Mouse (Mus musculus): ENCODE results near the gene Diras2. TPM values are rescaled to one million over a fixed set of nuclear protein-coding genes. Genes with fewer than 3 reads are reported as not detected.
"Not testable (repeated sequence)": the region's sequence is repeated elsewhere in the genome, so short reads cannot be mapped to it uniquely, and the experiment has no call there.

Gene Diras2
- polyA plus RNA-seq, 1 experiment from 2014 or later = 7.6 TPM

DNA sequence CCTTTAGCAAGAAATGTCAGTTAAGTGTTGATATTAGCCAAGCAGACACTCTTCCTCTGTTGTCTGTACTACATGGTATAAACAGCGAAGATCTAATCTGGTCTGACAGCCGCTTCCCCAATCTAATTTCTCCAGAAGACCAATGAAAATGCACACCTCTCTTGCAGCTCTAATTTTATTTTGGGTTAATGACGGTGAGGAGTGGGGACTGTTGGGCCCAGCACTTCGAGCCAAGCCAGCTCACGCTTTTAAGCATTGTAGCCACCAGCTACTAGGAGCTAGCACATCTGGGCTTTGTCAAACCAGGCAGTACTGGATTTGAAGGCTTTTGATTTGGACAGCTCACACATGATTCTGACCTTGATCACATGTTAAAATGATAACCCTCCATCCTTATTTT is 14.1 kb downstream of the Diras2 start:
- H3K9ac ChIP-seq (ENCODE audit: low read depth, low read length) = no peak overlapping the region
- WGBS = 89% methylated on average over 5 of the region's 5 CpGs
- ATAC-seq = no peak
- H3K4me3 ChIP-seq (ENCODE audit: low read depth, low read length) = no peak overlapping the region
- H3K4me2 ChIP-seq (ENCODE audit: low read length) = no peak overlapping the region
- no peak overlapping the region for H3K27ac ChIP-seq (ENCODE audit: low read length)
- no peaks in the 10 kb centered on the region for H3K27me3 ChIP-seq (ENCODE audit: control insufficient read depth, insufficient read depth, low read depth, low read length)
- no peaks in the 10 kb centered on the region for H3K36me3 ChIP-seq (ENCODE audit: control insufficient read depth, insufficient read depth, low read length)
- 0 out of 2 replicates have a peak, but pooled peaks cover 3% of the 10 kb centered on the region for H3K4me1 ChIP-seq (ENCODE audit: control insufficient read depth, insufficient read depth, low read length)
- H3K9me3 ChIP-seq (replicated peaks; ENCODE audit: control insufficient read depth, low read length, poor library complexity, severe bottlenecking) = no peaks in the 10 kb centered on the region

- Histone ChIP-seq H3K27ac (ENCODE audit: low read length) (no peak overlapping the region), H3K9ac (ENCODE audit: low read depth, low read length) (no peak overlapping the region), H3K4me3 (ENCODE audit: low read depth, low read length) (no peak overlapping the region), H3K4me2 (ENCODE audit: low read length) (no peak overlapping the region), H3K9me3 (replicated peaks; ENCODE audit: control insufficient read depth, low read length, poor library complexity, severe bottlenecking) (no peaks in the 10 kb centered on the region), H3K36me3 (ENCODE audit: control insufficient read depth, insufficient read depth, low read length) (no peaks in the 10 kb centered on the region), H3K27me3 (ENCODE audit: control insufficient read depth, insufficient read depth, low read depth, low read length) (no peaks in the 10 kb centered on the region), H3K4me1 (ENCODE audit: control insufficient read depth, insufficient read depth, low read length) (0 out of 2 replicates have a peak, but pooled peaks cover 3% of the 10 kb centered on the region)
- WGBS = 93% methylated on average over 4 of the region's 4 CpGs
- ATAC-seq = no peak
These were observed 14.5 kb downstream of the Diras2 start for GRCm38 (mm10) chr13:52516561-52516960.

- Histone ChIP-seq H3K36me3 (ENCODE audit: control insufficient read depth, insufficient read depth, low read length) (no peaks in the 10 kb centered on the region), H3K27me3 (ENCODE audit: control insufficient read depth, insufficient read depth, low read depth, low read length) (no peaks in the 10 kb centered on the region)
- no peak for ATAC-seq
These were observed 15.0 kb downstream of the Diras2 start for GRCm38 (mm10) chr13:52516051-52516450.

GRCm38 (mm10) chr13:52513554-52513953 is 17.5 kb downstream of the Diras2 start:
- Histone ChIP-seq H3K4me3 (ENCODE audit: low read depth, low read length) (no peak overlapping the region), H3K4me1 (ENCODE audit: control insufficient read depth, insufficient read depth, low read length) (no peaks in the 10 kb centered on the region), H3K9ac (ENCODE audit: low read depth, low read length) (no peak overlapping the region), H3K4me2 (ENCODE audit: low read length) (no peak overlapping the region), H3K9me3 (replicated peaks; ENCODE audit: control insufficient read depth, low read length, poor library complexity, severe bottlenecking) (no peaks in the 10 kb centered on the region), H3K36me3 (ENCODE audit: control insufficient read depth, insufficient read depth, low read length) (no peaks in the 10 kb centered on the region), H3K27ac (ENCODE audit: low read length) (no peak overlapping the region), H3K27me3 (ENCODE audit: control insufficient read depth, insufficient read depth, low read depth, low read length) (no peaks in the 10 kb centered on the region)
- WGBS = 69% methylated on average over 3 of the region's 3 CpGs
- ATAC-seq = no peak

More at GRCm38 (mm10) chr13:52516051-52516450, 15.0 kb downstream of the Diras2 start:
- no peaks in the 10 kb centered on the region for H3K9me3 ChIP-seq (replicated peaks; ENCODE audit: control insufficient read depth, low read length, poor library complexity, severe bottlenecking)
- no peak overlapping the region for H3K4me2 ChIP-seq (ENCODE audit: low read length)
- H3K4me3 ChIP-seq (ENCODE audit: low read depth, low read length) = no peak overlapping the region
- no peak overlapping the region for H3K9ac ChIP-seq (ENCODE audit: low read depth, low read length)
- H3K27ac ChIP-seq (ENCODE audit: low read length) = no peak overlapping the region
- no peaks in the 10 kb centered on the region for H3K4me1 ChIP-seq (ENCODE audit: control insufficient read depth, insufficient read depth, low read length)
- 87% methylated on average over 3 of the region's 3 CpGs for WGBS

GRCm38 (mm10) chr13:52512356-52512755 is 18.7 kb downstream of the Diras2 start:
- no peak overlapping the region for H3K9ac ChIP-seq (ENCODE audit: low read depth, low read length)
- no peak overlapping the region for H3K4me2 ChIP-seq (ENCODE audit: low read length)
- no peaks in the 10 kb centered on the region for H3K9me3 ChIP-seq (replicated peaks; ENCODE audit: control insufficient read depth, low read length, poor library complexity, severe bottlenecking)
- H3K27ac ChIP-seq (ENCODE audit: low read length) = no peak overlapping the region
- no peaks in the 10 kb centered on the region for H3K4me1 ChIP-seq (ENCODE audit: control insufficient read depth, insufficient read depth, low read length)
- 41% methylated on average over 5 of the region's 5 CpGs for WGBS
- no peak for ATAC-seq
- peaks cover 6% of the 10 kb centered on the region for H3K36me3 ChIP-seq (ENCODE audit: control insufficient read depth, insufficient read depth, low read length)
- H3K27me3 ChIP-seq (ENCODE audit: control insufficient read depth, insufficient read depth, low read depth, low read length) = no peaks in the 10 kb centered on the region
- H3K4me3 ChIP-seq (ENCODE audit: low read depth, low read length) = no peak overlapping the region

- ATAC-seq = no peak
- WGBS = 86% methylated on average over 4 of the region's 4 CpGs
These were observed 20.8 kb downstream of the Diras2 start for GRCm38 (mm10) chr13:52510172-52510880.

GRCm38 (mm10) chr13:52507460-52508293 is 23.4 kb downstream of the Diras2 start:
- Histone ChIP-seq H3K9ac (ENCODE audit: low read depth, low read length) (no peak overlapping the region), H3K9me3 (replicated peaks; ENCODE audit: control insufficient read depth, low read length, poor library complexity, severe bottlenecking) (no peaks in the 10 kb centered on the region), H3K27ac (ENCODE audit: low read length) (no peak overlapping the region), H3K4me2 (ENCODE audit: low read length) (no peak overlapping the region), H3K36me3 (ENCODE audit: control insufficient read depth, insufficient read depth, low read length) (peaks cover 6% of the 10 kb centered on the region), H3K27me3 (ENCODE audit: control insufficient read depth, insufficient read depth, low read depth, low read length) (no peaks in the 10 kb centered on the region), H3K4me3 (ENCODE audit: low read depth, low read length) (no peak overlapping the region), H3K4me1 (ENCODE audit: control insufficient read depth, insufficient read depth, low read length) (no peaks in the 10 kb centered on the region)
- no peak for ATAC-seq
- WGBS = 93% methylated on average over 35 of the region's 35 CpGs

More at GRCm38 (mm10) chr13:52510172-52510880, 20.8 kb downstream of the Diras2 start:
- Histone ChIP-seq H3K27ac (ENCODE audit: low read length) (no peak overlapping the region), H3K36me3 (ENCODE audit: control insufficient read depth, insufficient read depth, low read length) (peaks cover 6% of the 10 kb centered on the region), H3K4me2 (ENCODE audit: low read length) (no peak overlapping the region), H3K9ac (ENCODE audit: low read depth, low read length) (no peak overlapping the region), H3K4me3 (ENCODE audit: low read depth, low read length) (no peak overlapping the region), H3K27me3 (ENCODE audit: control insufficient read depth, insufficient read depth, low read depth, low read length) (no peaks in the 10 kb centered on the region), H3K4me1 (ENCODE audit: control insufficient read depth, insufficient read depth, low read length) (no peaks in the 10 kb centered on the region), H3K9me3 (replicated peaks; ENCODE audit: control insufficient read depth, low read length, poor library complexity, severe bottlenecking) (no peaks in the 10 kb centered on the region)

DNA sequence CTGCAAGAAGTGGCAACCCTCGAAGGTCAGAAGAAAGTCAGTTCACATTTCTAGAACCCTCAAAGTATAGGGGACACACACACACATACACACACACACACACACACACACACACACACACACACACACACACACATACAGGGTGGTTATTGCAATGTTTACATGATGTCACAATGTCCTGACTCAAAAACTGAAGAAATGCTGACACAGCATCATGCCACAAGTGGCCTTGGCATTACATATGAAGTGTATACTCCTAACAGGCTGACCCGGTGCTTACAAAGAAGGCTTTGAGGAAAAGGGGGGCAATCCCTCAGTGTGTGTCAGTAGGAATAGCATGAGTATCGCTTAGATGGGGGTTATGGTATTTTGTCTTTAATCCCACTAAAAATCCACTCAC is 24.3 kb downstream of the Diras2 start:
- H3K27me3 ChIP-seq (ENCODE audit: control insufficient read depth, insufficient read depth, low read depth, low read length); H3K4me1 ChIP-seq (ENCODE audit: control insufficient read depth, insufficient read depth, low read length); H3K9ac ChIP-seq (ENCODE audit: low read depth, low read length); ATAC-seq; H3K27ac ChIP-seq (ENCODE audit: low read length); H3K4me3 ChIP-seq (ENCODE audit: low read depth, low read length); H3K36me3 ChIP-seq (ENCODE audit: control insufficient read depth, insufficient read depth, low read length); H3K4me2 ChIP-seq (ENCODE audit: low read length); H3K9me3 ChIP-seq (replicated peaks; ENCODE audit: control insufficient read depth, low read length, poor library complexity, severe bottlenecking): not testable (repeated sequence)
- WGBS = 92% methylated on average over 3 of the region's 3 CpGs

DNA sequence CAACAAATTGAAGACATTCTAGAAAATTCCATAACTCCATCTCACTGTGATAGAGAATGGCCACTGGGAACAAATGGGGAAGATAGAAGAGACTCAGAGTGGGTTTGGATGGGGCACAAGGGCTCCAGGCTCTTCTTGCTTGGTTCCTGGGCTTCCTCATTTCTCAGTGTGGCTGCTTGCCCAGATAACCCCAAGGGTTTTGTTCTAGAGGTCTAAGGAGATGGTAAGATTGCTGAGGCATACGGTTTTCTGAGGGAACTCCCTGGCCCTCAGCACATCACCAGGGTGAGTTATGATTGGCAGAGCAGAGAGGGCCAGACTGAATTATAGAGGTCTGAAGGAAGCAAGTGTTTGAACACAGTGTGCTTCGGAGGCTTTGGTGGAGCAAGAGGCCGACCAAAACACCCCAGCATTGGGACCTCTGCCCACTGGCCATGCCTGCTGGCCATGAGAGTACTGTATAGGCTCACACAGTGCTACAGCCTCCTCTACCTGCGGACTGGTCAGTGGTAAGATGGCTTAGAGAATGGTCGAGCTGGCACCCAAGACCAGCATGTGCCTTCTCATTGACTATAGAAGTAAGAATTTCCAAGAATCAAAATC is 25.3 kb downstream of the Diras2 start:
- not testable (repeated sequence) for H3K36me3 ChIP-seq (ENCODE audit: control insufficient read depth, insufficient read depth, low read length); H3K27ac ChIP-seq (ENCODE audit: low read length); H3K9me3 ChIP-seq (replicated peaks; ENCODE audit: control insufficient read depth, low read length, poor library complexity, severe bottlenecking); H3K4me2 ChIP-seq (ENCODE audit: low read length); H3K27me3 ChIP-seq (ENCODE audit: control insufficient read depth, insufficient read depth, low read depth, low read length); H3K4me1 ChIP-seq (ENCODE audit: control insufficient read depth, insufficient read depth, low read length); H3K4me3 ChIP-seq (ENCODE audit: low read depth, low read length); ATAC-seq; H3K9ac ChIP-seq (ENCODE audit: low read depth, low read length)
- 83% methylated on average over 5 of the region's 5 CpGs for WGBS

Measured in midbrain, embryonic 16.5 days (tissue).